Mouse (Mus musculus): ENCODE results near the gene Evx1. TPM values are rescaled to one million over a fixed set of nuclear protein-coding genes. Genes with fewer than 3 reads are reported as not detected.

The Evx1 gene
- polyA plus RNA-seq, 1 experiment: not detected

DNA sequence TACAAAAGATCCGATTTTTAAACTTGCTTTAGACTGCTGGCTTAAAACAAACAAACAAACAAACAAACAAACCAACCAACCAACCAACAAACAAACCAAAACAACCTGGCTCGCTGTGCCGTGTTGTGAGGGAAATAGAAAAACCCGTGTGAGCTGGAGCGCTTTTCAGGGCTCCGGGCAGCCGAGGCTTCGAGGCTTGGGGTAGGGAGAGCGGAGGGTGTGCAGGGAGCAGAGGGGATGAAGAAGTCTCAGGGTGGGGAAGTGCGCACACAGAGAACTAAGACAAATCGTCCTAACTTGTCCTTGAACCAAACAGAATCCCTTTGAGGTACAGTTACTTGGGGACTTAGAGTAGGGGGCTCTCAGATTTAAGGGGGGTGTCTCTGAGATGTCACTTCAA is 38.7 kb upstream of the Evx1 start:
- H3K27me3 ChIP-seq (ENCODE audit: control insufficient read depth, insufficient read depth, low read length): peaks cover 70% of the 10 kb centered on the region
- H3K36me3 ChIP-seq (ENCODE audit: control insufficient read depth, insufficient read depth, low read length): no peaks in the 10 kb centered on the region
- H3K4me3 ChIP-seq (ENCODE audit: low read depth, low read length): no peak overlapping the region
- no peak for TF ChIP-seq CTCF (IDR thresholded peaks at IDR 0.05; ENCODE audit: extremely low read depth, insufficient read length, insufficient replicate concordance, low read depth, low read length)
- no peak for TF ChIP-seq POLR2A (IDR thresholded peaks at IDR 0.05; ENCODE audit: low read depth, low read length)
- WGBS: 18% methylated on average over 11 of the region's 11 CpGs
- H3K4me1 ChIP-seq (ENCODE audit: control insufficient read depth, insufficient read depth, insufficient read length, low read length): peaks cover 4% of the 10 kb centered on the region; the same call in 1 of the 2 replicates
- H3K27ac ChIP-seq (ENCODE audit: insufficient read depth, low read depth, low read length): no peak overlapping the region

DNA sequence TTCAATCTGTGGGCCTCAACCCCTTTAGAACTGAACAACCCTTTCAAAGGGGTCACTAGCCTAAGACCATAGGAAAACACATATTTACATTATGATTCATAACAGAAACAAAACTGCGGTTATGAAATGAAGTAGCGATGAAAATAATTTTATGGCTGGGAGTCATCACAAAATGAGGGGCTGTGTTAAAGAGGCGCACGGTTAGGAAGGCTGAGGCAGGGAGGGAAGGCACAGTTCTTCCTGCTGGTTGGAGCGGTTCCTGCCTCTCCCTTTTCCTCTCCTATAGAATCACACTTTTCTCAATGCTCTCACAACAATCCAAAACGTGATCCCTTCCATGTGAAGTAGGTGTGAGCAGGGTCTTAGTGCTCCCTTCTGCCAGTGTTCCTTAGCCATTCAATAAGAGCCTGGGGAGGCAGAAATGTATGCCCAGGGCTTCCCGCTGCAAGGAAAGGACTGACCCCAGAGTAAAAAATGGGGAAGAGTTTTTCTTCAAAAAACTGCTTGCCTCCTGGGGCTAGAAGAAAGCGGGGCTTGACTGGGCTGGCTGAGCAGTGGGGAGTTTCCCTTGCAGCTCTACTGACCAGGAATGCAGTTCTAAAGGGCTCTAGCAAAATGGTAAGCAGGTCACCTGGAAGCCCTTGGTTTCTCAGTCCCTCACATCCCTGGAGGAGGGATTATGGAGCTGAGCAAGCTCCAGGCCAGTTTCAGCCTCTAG is 37.6 kb upstream of the Evx1 start:
- Histone ChIP-seq H3K27me3 (ENCODE audit: control insufficient read depth, insufficient read depth, low read length) (peaks cover 64% of the 10 kb centered on the region), H3K36me3 (ENCODE audit: control insufficient read depth, insufficient read depth, low read length) (no peaks in the 10 kb centered on the region), H3K4me3 (ENCODE audit: low read depth, low read length) (no peak overlapping the region), H3K27ac (ENCODE audit: insufficient read depth, low read depth, low read length) (no peak overlapping the region), H3K4me1 (ENCODE audit: control insufficient read depth, insufficient read depth, insufficient read length, low read length) (peaks cover 4% of the 10 kb centered on the region; the same call in 1 of the 2 replicates)
- no peak for TF ChIP-seq CTCF (IDR thresholded peaks at IDR 0.05; ENCODE audit: extremely low read depth, insufficient read length, insufficient replicate concordance, low read depth, low read length)
- no peak for TF ChIP-seq POLR2A (IDR thresholded peaks at IDR 0.05; ENCODE audit: low read depth, low read length)
- WGBS: 33% methylated on average over 8 of the region's 8 CpGs

DNA sequence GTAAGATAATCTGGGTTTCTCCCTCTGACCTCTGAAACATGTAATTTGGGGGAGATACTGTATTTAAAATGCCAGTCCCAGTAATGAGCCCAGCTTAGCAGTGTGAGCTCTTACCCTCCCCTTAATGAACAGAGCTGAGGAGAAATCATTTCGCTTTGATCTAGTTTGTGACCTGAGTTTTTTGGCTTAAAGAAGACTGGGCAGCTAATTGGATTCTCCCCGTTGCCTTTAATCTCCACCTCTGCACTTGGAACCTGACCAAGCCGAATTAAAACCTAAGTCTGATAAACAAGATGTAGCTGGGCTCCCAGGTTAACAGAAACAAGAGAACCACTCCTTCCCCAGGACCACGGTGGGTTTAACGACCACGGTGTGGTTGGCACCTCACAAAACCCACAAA is 36.9 kb upstream of the Evx1 start:
- 16% methylated on average over 6 of the region's 6 CpGs for WGBS
- TF ChIP-seq CTCF (IDR thresholded peaks at IDR 0.05; ENCODE audit: extremely low read depth, insufficient read length, insufficient replicate concordance, low read depth, low read length): no peak
- TF ChIP-seq POLR2A (IDR thresholded peaks at IDR 0.05; ENCODE audit: low read depth, low read length): no peak
- Histone ChIP-seq H3K27ac (ENCODE audit: insufficient read depth, low read depth, low read length) (no peak overlapping the region), H3K36me3 (ENCODE audit: control insufficient read depth, insufficient read depth, low read length) (no peaks in the 10 kb centered on the region), H3K4me3 (ENCODE audit: low read depth, low read length) (no peak overlapping the region), H3K4me1 (ENCODE audit: control insufficient read depth, insufficient read depth, insufficient read length, low read length) (no peaks in the 10 kb centered on the region), H3K27me3 (ENCODE audit: control insufficient read depth, insufficient read depth, low read length) (peaks cover 59% of the 10 kb centered on the region)

DNA sequence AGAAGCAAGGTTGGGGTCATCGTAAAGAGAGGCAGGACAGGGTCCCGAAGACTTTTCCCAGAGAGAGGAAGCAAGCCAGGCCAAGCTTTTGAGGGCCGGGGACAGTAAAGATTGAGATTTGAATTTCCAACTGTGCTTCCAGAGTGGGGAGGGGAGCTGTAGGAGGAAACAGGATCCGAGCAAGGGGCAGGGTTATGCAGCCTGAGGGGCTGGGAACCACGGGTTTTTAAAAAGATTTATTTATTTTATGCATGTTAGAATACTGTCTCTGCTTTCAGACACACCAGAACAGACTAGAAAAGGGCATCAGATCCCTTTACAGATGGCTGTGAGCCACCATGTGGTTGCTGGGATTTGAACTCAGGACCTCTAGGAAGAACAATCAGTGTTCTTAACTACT is 36.4 kb upstream of the Evx1 start:
- WGBS: 22% methylated on average over 5 of the region's 5 CpGs
- Histone ChIP-seq H3K4me1 (ENCODE audit: control insufficient read depth, insufficient read depth, insufficient read length, low read length) (no peaks in the 10 kb centered on the region), H3K27me3 (ENCODE audit: control insufficient read depth, insufficient read depth, low read length) (peaks cover 54% of the 10 kb centered on the region), H3K4me3 (ENCODE audit: low read depth, low read length) (no peak overlapping the region), H3K36me3 (ENCODE audit: control insufficient read depth, insufficient read depth, low read length) (no peaks in the 10 kb centered on the region), H3K27ac (ENCODE audit: insufficient read depth, low read depth, low read length) (no peak overlapping the region)
- TF ChIP-seq POLR2A (IDR thresholded peaks at IDR 0.05; ENCODE audit: low read depth, low read length) (no peak), CTCF (IDR thresholded peaks at IDR 0.05; ENCODE audit: extremely low read depth, insufficient read length, insufficient replicate concordance, low read depth, low read length) (no peak)

- Histone ChIP-seq H3K4me1 (ENCODE audit: control insufficient read depth, insufficient read depth, insufficient read length, low read length) (no peaks in the 10 kb centered on the region), H3K36me3 (ENCODE audit: control insufficient read depth, insufficient read depth, low read length) (no peaks in the 10 kb centered on the region), H3K4me3 (ENCODE audit: low read depth, low read length) (no peak overlapping the region), H3K27me3 (ENCODE audit: control insufficient read depth, insufficient read depth, low read length) (peaks cover 25% of the 10 kb centered on the region), H3K27ac (ENCODE audit: insufficient read depth, low read depth, low read length) (no peak overlapping the region)
- TF ChIP-seq CTCF (IDR thresholded peaks at IDR 0.05; ENCODE audit: extremely low read depth, insufficient read length, insufficient replicate concordance, low read depth, low read length): no peak
- no peak for TF ChIP-seq POLR2A (IDR thresholded peaks at IDR 0.05; ENCODE audit: low read depth, low read length)
- WGBS: 57% methylated on average over 12 of the region's 12 CpGs
Measured at GRCm38 (mm10) chr6:52281084-52281483, 32.2 kb upstream of the Evx1 start.

DNA sequence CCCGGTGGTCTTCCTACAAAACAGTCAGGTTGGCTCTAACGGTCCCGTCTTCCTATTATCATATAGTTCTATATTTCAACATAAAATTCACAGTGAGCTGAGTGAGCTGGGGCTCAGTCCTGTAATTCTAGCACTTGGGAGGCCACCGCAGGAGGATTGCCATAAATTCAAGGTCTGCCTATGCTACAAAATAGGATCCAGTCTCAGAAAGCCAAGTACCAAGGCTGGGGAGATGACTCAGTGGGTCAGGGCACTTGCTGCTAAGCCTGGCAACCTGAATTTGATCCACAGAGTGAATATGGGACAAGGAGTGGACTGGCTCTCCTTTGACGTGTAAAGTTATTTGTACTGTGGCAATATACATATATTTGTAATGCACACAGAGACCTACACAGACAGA is 29.4 kb upstream of the Evx1 start:
- no peaks in the 10 kb centered on the region for H3K36me3 ChIP-seq (ENCODE audit: control insufficient read depth, insufficient read depth, low read length)
- WGBS: 89% methylated on average over 5 of the region's 5 CpGs
- H3K4me1 ChIP-seq (ENCODE audit: control insufficient read depth, insufficient read depth, insufficient read length, low read length): no peaks in the 10 kb centered on the region
- no peak for TF ChIP-seq POLR2A (IDR thresholded peaks at IDR 0.05; ENCODE audit: low read depth, low read length)
- no peak for TF ChIP-seq CTCF (IDR thresholded peaks at IDR 0.05; ENCODE audit: extremely low read depth, insufficient read length, insufficient replicate concordance, low read depth, low read length)
- H3K27ac ChIP-seq (ENCODE audit: insufficient read depth, low read depth, low read length): no peak overlapping the region
- H3K27me3 ChIP-seq (ENCODE audit: control insufficient read depth, insufficient read depth, low read length): peaks cover 17% of the 10 kb centered on the region; the same call in 1 of the 2 replicates
- no peak overlapping the region for H3K4me3 ChIP-seq (ENCODE audit: low read depth, low read length)

DNA sequence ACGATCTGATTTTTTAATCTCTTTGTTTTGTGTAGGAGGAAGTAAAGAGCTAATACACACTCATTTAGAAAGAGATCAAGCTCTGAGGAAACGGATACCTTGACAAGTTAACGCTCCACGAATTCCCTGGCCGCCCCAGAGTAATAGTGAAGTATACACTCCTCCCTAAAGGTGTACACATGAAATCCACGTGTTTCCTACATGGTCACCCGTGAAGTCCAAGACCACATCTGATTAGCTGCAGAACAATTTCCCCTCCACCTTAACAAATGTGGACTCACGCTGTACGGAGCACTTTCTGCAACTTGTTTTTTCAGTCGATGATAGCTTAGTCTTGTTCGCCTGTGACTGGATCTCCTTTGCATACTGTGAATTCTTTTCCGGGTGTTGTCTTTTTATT is 23.1 kb upstream of the Evx1 start:
- TF ChIP-seq CTCF (IDR thresholded peaks at IDR 0.05; ENCODE audit: extremely low read depth, insufficient read length, insufficient replicate concordance, low read depth, low read length): no peak
- no peak for TF ChIP-seq POLR2A (IDR thresholded peaks at IDR 0.05; ENCODE audit: low read depth, low read length)
- Histone ChIP-seq H3K27me3 (ENCODE audit: control insufficient read depth, insufficient read depth, low read length) (peaks cover 61% of the 10 kb centered on the region), H3K27ac (ENCODE audit: insufficient read depth, low read depth, low read length) (no peak overlapping the region), H3K36me3 (ENCODE audit: control insufficient read depth, insufficient read depth, low read length) (no peaks in the 10 kb centered on the region), H3K4me1 (ENCODE audit: control insufficient read depth, insufficient read depth, insufficient read length, low read length) (peaks cover 6% of the 10 kb centered on the region), H3K4me3 (ENCODE audit: low read depth, low read length) (no peak overlapping the region)
- whole genome bisulfite sequencing: 18% methylated on average over 12 of the region's 12 CpGs
